Mouse (Mus musculus) heart, adult 2 months (tissue): ENCODE results near the gene Gm2310.

Source experiments
- CTCF ChIP-seq: fragments of 200-600 bp; IDR thresholded peaks from 2 replicates; pipeline ENCODE4 v1.8.1; 2022; ENCODE audit warnings: antibody characterized with exemption, mild to moderate bottlenecking, moderate library complexity
- EP300 ChIP-seq: fragments of 200-500 bp; IDR thresholded peaks from 2 replicates; pipeline ENCODE4 v1.6.1; 2011; ENCODE audit warnings: low read depth, low read length, control low read depth; ENCODE audit not compliant: insufficient read depth
- POLR2A ChIP-seq: fragments of 200-500 bp; IDR thresholded peaks from 2 replicates; pipeline ENCODE4 v1.6.1; 2011; ENCODE audit warnings: mild to moderate bottlenecking, low read depth, low read length, control low read depth; ENCODE audit not compliant: insufficient read depth

DNA sequence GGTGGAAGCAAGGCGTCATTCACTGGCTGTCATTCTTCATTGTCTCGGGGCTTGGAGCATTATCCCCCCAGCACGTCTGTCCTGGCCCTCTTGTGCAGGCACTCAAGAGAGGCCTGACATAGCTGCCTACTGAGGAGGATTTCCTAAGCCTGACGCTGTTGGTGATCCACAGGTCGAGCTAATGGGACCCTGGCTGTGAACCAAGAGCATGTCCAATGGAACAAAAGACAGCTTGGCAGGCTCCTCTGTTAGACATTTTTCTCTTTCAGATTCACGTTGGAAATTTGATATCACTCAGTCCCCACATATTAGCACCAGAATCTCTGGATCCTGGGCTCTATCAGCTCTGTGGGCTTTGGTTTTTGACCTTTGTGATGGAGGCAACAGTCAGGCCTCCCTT, 45.7 kb upstream of the Gm2310 start:
- TF ChIP-seq CTCF (no peak), POLR2A (no peak), EP300 (no peak)
